Mouse (Mus musculus) lung, postnatal 0 days (tissue): ENCODE data around the gene Nipbl. TPM values are rescaled to one million over a fixed set of nuclear protein-coding genes. Genes with fewer than 3 reads are reported as not detected.
A peak's percentile ranks its signal among the peaks of the same experiment; 100 is the strongest.
"Not testable (repeated sequence)": the region's sequence is repeated elsewhere in the genome, so short reads cannot be mapped to it uniquely, and the experiment has no call there.

Source experiments
- ATAC-seq: fragments of 200-750 bp; cut with Nextera tagmentation; 2 replicates; pipeline ENCODE4 v1.8.0; 2017; ENCODE audit warnings: moderate library complexity
- DNase-seq: peaks from one replicate; pipeline ENCODE4 v3.0.0-alpha.2; 2016; ENCODE audit warnings: low spot score
- H3K27ac ChIP-seq: fragments of 300-500 bp; sonication (generic); 2 replicates; pipeline ENCODE4 v1.5.1; 2014; ENCODE audit warnings: antibody characterized with exemption, mild to moderate bottlenecking, low read length, mixed read lengths
- H3K27me3 ChIP-seq: fragments of 300-500 bp; sonication (generic); replicated peaks from 2 replicates; pipeline ENCODE4 v1.6.1; 2014; ENCODE audit warnings: low read length, mixed read lengths; ENCODE audit not compliant: insufficient read depth
- H3K36me3 ChIP-seq: fragments of 300-500 bp; sonication (generic); 2 replicates; pipeline ENCODE4 v1.6.1; 2014; ENCODE audit warnings: low read length, mixed read lengths; ENCODE audit not compliant: insufficient read depth
- H3K4me1 ChIP-seq: fragments of 300-500 bp; sonication (generic); 2 replicates; pipeline ENCODE4 v1.6.1; 2014; ENCODE audit warnings: antibody characterized with exemption, low read depth, low read length, mixed read lengths; ENCODE audit not compliant: insufficient read depth
- H3K4me2 ChIP-seq: fragments of 300-500 bp; sonication (generic); replicated peaks from 2 replicates; pipeline ENCODE4 v1.6.1; 2014; ENCODE audit warnings: low read depth, mild to moderate bottlenecking, low read length, moderate library complexity, mixed read lengths
- H3K4me3 ChIP-seq: fragments of 300-500 bp; sonication (generic); 2 replicates; pipeline ENCODE4 v1.5.1; 2014; ENCODE audit warnings: low read depth, low read length
- H3K9ac ChIP-seq: fragments of 300-500 bp; sonication (generic); replicated peaks from 2 replicates; pipeline ENCODE4 v1.6.1; 2014; ENCODE audit warnings: low read depth, mild to moderate bottlenecking
- H3K9me3 ChIP-seq: fragments of 300-500 bp; sonication (generic); 2 replicates; pipeline ENCODE4 v1.6.1; 2016; ENCODE audit warnings: low read length, mixed read lengths
- CTCF ChIP-seq: IDR thresholded peaks from 2 replicates; pipeline ENCODE4 v1.5.1; 2016; ENCODE audit warnings: antibody characterized with exemption, mild to moderate bottlenecking
- EP300 ChIP-seq: IDR thresholded peaks from 2 replicates; pipeline ENCODE4 v1.6.1; 2016; ENCODE audit warnings: antibody characterized with exemption, mild to moderate bottlenecking, control low read depth
- WGBS: fragments of 180-500 bp; shearing (Covaris S2); extraction: QIAGEN DNeasy Blood & Tissue Kit; methylation state at CpG from one replicate; pipeline ENCODE4 v1.1.7; 2014; 5-methylcytosine and 5-hydroxymethylcytosine counted together
- polyA plus RNA-seq: library from polyadenylated mRNA; unstranded; fragments of >200 nt; fragmentation: Nextera tagmentation; extraction: Ambion mirVana; gene quantifications from 2 replicates; pipeline ENCODE4 v1.2.1, GENCODE M21; 2015

The Nipbl gene
- polyA plus RNA-seq, 1 experiment from 2014 or later, result 15.1 TPM

DNA sequence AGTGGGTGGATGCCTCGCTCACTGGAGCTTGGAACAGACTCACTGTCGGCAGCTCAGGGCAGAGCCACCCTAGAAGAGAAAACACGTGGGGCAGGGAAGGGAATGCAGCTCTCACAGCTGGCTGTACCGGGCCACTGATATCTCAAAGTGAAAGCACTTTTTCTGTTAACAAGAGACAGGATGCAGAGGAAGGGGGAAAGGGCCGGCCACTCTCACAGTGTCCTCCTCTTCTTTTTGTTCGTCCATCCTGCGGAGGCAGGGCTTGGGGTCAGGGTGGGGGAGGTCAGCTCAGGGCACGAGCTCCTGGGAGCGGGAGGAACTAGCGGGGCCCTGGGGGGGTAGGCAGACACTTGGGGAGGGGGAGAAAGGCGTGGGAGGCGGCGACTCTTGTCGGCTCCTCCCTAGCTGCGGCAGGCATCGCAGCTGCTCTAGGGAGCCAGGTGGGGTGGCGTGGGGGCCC lies 164.9 kb downstream of the Nipbl start:
- H3K27ac ChIP-seq, result no peak overlapping the region
- peak; percentile 57 for ATAC-seq

DNA sequence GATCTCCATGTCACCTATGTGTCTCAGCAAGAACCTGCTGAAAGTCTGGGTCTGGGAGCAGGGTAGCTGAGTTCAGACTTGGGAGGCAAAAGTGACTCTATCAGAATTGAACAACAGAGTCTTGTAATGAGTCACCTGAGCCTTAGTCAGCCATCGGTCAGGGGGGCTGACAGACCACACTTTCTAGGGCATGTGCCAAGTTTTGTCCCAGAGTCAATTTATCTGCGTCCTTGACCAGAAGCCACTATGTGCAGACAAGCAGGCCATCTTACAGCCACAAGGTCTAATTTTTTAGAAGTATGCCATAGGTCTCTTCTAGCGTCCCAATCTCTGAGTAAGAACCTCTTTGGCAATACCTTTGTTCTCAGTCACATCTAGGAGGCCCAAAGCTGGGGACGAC lies 166.3 kb downstream of the Nipbl start:
- H3K27me3 ChIP-seq, result not testable (repeated sequence)

More for the DNA sequence above, 164.9 kb downstream of the Nipbl start:
- DNase-seq, result peak; percentile 45
- H3K4me1 ChIP-seq, result no peaks in the 10 kb centered on the region
- no peaks in the 10 kb centered on the region for H3K27me3 ChIP-seq
- no peaks in the 10 kb centered on the region for H3K36me3 ChIP-seq
- TF ChIP-seq CTCF, result no peak
- no peak for TF ChIP-seq EP300
- peak overlapping the region; percentile 43 for H3K4me3 ChIP-seq
- no peaks in the 10 kb centered on the region for H3K9me3 ChIP-seq
- 22% methylated on average over 17 of the region's 17 CpGs for WGBS
- peak overlapping the region; percentile 69 for H3K4me2 ChIP-seq
- H3K9ac ChIP-seq, result no peak overlapping the region

DNA sequence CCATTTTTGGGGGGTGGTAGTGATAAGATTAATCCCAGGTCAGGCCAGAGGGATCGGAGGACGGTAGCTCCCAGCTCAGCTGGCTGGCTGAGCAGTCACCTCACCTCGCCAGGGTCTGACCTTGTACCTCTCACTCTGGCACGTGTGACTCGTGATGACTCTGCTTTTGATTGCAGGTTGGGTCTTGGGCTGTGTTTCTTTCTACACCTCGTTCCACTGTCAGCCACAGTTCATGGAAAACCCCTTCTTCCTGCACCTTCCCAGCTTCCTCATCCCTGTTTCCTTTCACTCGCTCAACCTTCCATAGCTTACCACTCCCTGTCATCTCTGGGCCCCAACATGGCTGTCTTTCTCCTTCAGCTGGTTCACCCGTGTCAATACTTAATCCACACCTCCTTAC lies 172.3 kb downstream of the Nipbl start:
- 81% methylated on average over 8 of the region's 8 CpGs for WGBS
- no peak for ATAC-seq
- H3K9ac ChIP-seq, result no peak overlapping the region
- H3K4me3 ChIP-seq, result no peak overlapping the region
- H3K27me3 ChIP-seq, result no peaks in the 10 kb centered on the region
- no peak for TF ChIP-seq CTCF
- TF ChIP-seq EP300, result no peak
- DNase-seq, result no peak
- H3K4me2 ChIP-seq, result no peak overlapping the region
- H3K36me3 ChIP-seq, result no peaks in the 10 kb centered on the region; the same call in 1 of the 2 replicates
- no peaks in the 10 kb centered on the region for H3K4me1 ChIP-seq
- no peaks in the 10 kb centered on the region for H3K9me3 ChIP-seq
- H3K27ac ChIP-seq, result no peak overlapping the region

More for the DNA sequence above, 166.3 kb downstream of the Nipbl start:
- not testable (repeated sequence) for H3K9ac ChIP-seq, H3K4me1 ChIP-seq, H3K27ac ChIP-seq, H3K4me2 ChIP-seq, H3K9me3 ChIP-seq, ATAC-seq, H3K4me3 ChIP-seq, H3K36me3 ChIP-seq, DNase-seq
- WGBS, result 89% methylated on average over 4 of the region's 4 CpGs

DNA sequence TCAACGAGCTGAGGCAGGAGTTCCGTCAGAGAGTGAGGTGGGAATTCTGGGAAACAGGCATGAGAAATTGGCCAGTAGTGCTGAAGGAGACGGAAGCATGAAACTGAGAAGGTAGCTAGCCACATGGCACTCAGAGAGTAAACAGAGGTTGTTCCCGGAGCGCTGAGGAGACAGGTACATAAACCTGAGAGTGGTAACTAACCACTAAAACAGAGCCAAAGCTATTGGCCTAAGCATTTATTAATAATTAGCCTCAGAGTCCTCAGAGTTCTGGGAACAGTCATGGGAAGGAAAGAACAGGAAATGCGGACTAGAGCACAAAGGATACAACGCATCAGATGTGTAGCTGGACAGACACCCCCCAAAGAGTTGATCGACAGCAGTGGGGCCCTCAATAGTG lies 176.0 kb downstream of the Nipbl start:
- DNase-seq (peak; percentile 14), ATAC-seq (no peak)
- Histone ChIP-seq H3K9ac (no peak overlapping the region), H3K27ac (no peak overlapping the region), H3K4me2 (no peak overlapping the region), H3K36me3 (peaks cover 5% of the 10 kb centered on the region; the same call in 1 of the 2 replicates), H3K27me3 (no peaks in the 10 kb centered on the region), H3K4me3 (no peak overlapping the region), H3K9me3 (no peaks in the 10 kb centered on the region), H3K4me1 (no peaks in the 10 kb centered on the region)
- TF ChIP-seq EP300, result no peak
- TF ChIP-seq CTCF, result no peak
- 76% methylated on average over 8 of the region's 8 CpGs for WGBS

DNA sequence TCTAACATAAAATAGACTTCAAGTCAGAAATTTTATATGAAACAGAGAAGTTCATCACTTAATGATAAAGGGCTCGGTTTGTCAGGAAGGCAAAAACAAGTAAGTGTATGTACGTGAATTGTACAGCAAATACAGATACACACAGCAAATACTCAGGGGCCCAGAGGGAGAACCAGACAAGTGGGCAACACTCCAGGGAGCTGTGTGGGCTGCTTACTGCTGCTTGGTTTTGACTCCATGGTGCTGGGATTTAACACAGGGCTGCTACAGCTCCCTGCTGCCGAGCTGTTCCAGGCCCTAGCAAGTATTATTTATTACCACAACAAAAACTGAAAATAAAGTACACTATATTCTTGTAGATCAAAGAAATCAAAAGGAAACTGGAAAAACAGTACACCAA lies 177.1 kb downstream of the Nipbl start:
- DNase-seq (no peak), ATAC-seq (no peak)
- whole genome bisulfite sequencing, result 92% methylated on average over 3 of the region's 3 CpGs
- H3K27me3 ChIP-seq, result no peaks in the 10 kb centered on the region
- H3K27ac ChIP-seq, result no peak overlapping the region
- no peak overlapping the region for H3K4me2 ChIP-seq
- H3K4me3 ChIP-seq, result no peak overlapping the region
- no peaks in the 10 kb centered on the region for H3K4me1 ChIP-seq
- H3K36me3 ChIP-seq, result peaks cover 9% of the 10 kb centered on the region; the same call in 1 of the 2 replicates
- no peak for TF ChIP-seq EP300
- TF ChIP-seq CTCF, result no peak
- no peak overlapping the region for H3K9ac ChIP-seq
- no peaks in the 10 kb centered on the region for H3K9me3 ChIP-seq

DNA sequence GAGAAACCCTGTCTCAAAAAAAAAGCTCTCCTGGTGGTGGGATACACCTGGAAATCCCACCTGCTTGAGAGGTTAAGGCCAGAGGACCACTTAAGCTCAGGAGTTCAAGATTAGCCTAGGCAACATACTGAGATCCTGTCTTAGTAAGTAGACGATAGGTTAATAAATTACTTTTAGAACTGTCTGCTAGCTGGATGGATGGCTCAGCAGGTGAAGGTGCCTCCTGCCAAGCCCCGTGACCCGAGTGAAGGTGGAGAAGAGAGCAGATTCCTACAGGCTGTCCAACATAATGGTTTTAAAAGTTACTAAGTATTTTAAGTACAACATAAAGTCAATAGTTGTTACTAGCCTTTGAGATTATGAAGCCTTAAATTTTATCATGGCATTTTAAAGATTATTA lies 178.3 kb downstream of the Nipbl start:
- 72% methylated on average over 3 of the region's 3 CpGs for WGBS
- Histone ChIP-seq H3K9ac (no peak overlapping the region), H3K36me3 (peaks cover 9% of the 10 kb centered on the region; the same call in 1 of the 2 replicates), H3K27me3 (no peaks in the 10 kb centered on the region), H3K4me3 (no peak overlapping the region), H3K27ac (no peak overlapping the region), H3K4me1 (no peaks in the 10 kb centered on the region), H3K4me2 (no peak overlapping the region), H3K9me3 (no peaks in the 10 kb centered on the region)
- DNase-seq (no peak), ATAC-seq (no peak)
- TF ChIP-seq EP300 (no peak), CTCF (no peak)

Other genes starting within 250 kb of the Nipbl start
- gene Gm2310, start 75.5 kb upstream of the Nipbl start, polyA plus RNA-seq, result not detected in 2 replicates